Mouse (Mus musculus) urinary bladder, postnatal 4 days (tissue): ENCODE measurements around the gene Kndc1.

Experiments
- DNase-seq, 2 experiments: peaks; one replicate each; pipeline ENCODE4 v3.0.0; 2021 to 2022; ENCODE audit warnings: low spot score in 2 of 2

The Kndc1 gene

DNA sequence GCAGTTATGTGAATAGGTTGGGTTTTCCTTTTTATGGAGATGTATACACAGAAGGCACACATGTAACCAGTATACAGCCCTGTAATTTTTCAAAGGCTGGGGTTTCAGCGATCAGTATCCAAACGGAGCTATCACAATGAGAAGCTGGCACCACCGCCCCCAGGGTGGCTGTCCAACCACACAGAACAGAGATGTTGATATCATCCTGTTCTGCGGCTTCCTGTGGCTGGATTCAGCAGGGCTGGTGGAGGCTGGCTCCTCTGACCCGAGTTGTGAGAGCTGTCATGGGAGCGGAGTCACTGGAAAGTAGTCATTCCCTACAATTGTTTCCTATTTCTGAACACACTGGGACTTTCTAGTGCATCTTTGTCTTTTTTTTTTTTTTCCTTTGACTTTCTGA lies 10.8 kb downstream of the Kndc1 start:
- no peak for DNase-seq

DNA sequence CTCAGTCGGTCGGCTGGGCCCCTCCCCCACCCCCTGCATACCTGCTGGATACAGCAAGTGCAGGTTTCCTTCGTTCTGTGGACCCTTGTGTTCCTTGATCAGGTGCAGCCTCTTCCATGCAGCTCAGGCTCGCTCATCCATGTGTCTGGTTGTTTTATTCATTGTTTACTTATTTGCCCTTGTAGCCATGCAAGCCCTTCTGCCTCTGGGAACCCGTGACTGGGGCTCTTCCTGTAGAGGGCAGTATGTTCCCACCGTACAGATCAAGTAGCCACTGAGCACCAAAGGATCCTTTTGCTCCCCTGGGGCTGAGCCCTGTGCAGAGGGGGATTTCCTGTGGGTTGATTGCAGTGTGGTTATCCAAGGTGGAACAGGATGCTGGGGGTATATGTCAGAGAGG lies 11.2 kb downstream of the Kndc1 start:
- no peak for DNase-seq

DNA sequence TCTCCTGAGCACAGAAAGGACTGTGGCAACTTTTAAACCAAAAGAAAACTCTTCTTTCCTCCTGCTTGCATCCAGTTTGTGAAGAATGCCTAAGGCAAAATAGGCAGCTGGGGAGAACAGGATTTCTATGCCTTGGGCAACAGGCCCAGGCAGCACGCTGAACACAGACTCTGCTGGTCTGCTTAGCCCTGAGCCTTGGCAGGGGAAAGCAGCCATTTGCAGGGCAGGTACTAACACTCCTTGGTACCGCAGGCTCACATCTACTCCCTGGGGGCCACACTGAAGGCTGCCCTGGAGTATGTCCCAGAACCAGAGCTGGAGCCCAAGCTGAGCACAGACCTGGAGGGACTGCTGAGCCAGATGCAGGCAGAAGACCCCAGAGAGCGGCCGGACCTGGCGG lies 13.7 kb downstream of the Kndc1 start:
- no peak for DNase-seq

DNA sequence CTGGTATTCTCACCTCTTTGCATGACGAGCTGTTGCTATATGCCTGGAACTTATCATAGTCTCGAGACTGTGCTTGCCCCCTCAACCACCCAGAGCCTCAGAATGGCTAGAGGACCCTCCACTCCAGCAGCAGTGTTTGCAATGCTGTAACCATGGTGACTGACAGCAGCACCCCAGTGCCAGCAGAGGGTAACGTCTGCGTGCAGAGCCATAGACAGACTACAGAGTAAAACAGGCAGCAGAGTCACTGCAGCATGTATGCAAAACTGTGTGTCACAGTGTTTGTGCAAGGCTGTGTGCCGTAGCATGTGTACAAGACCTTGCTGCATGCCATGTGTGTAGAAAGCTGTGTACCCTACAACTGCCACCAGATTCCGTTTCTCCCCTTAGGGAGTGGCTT lies 15.0 kb downstream of the Kndc1 start:
- no peak for DNase-seq

DNA sequence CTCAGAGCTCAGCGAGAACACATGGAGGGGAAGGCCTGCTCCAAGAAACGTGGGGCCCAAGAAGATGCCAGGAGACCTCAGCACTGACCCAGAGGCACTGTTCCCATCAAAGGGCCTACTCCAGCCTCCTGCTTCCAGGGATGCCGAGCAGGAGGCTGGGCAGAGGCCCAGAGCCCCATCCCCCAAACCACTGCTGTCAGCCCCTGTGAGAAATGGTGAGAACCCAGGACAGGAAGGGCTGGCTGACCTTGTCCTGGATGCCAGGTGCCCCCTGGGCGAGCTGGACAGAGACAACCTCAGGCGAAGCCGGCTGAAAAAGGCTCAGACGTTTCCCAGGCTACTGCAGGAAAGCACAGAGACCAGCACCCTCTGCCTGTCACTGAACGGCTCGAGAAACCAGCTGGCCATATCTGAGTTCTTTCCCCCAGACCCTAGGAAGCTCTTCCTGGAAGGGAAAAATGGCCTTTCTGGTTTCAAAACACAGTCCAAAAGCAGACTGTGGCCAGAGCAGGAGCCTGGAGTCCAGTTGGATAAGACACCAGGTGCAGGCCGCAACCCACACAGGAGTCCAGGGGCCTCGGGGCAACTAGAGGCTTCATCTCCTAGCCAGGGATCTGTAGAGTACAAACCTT lies 15.8 kb downstream of the Kndc1 start:
- no peak for DNase-seq

DNA sequence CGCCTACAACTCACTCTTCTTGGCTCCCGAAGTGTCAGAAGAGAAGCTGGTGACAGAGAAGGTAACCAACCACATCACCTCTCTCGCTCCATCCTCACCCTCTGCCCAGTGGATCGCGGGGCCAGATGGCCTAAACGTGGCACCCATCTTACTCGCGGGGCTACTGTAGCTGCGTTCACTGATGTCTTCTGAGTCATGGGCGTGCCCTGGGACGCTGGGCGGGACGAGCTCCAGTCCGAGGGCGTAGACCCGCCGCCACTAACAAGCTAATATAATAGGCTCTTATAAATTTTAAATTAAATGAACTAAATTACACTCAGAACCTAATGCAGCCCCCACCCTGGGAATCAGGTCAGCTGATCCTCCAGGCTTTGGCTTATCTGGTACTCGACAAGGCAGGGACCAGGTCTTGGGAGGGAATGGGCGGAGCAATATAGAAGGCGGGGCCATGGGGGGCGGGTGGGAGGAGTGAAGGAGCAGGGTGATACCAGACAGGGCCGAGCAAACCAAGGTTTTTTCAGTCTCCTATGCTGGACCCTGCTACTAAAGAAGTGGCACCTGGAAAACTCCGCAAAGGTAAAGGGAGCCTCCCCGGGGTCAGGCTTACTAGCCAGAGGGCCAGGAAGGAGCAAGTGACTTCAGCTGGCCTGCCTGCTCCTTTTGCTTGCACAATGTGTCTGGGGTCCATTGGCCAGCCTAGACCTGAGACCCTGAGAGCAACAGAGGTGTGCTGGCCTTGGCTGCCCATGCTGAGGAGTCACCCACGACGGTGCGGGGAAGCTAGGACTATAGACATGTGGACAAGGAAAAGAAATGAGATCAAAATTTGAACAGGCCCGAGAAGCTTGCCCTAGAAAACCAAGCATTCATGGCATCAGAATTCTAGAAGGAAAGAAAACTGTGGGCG lies 19.9 kb downstream of the Kndc1 start:
- DNase-seq: no peak

DNA sequence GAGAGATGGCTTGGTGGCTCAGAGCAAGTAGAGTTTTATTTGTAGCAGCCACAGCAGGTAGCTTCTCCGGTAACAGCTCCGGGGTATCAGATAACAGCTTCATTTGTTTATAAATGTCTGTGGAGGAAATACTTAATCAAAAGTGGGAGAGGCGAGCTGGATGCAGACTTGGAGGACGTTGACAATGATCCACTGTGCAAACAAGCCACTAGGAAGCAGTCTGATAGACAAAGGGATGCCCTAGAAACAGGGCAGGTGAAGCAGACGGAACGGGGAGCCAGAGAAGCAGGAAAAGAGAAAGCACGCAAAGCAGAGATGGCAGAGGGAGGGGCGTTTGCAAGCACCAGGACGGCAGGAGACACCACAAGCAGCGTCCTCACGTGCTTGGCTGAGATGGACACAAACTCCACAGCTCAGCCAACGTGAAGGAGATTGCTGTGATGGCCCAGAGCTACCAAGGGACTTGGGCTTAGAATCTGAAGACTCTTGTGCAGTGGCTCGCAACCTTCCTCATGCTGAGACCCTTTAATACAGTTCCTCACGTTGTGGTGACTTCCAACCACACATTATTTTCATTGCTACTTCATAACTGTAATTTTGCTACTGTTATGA lies 21.3 kb downstream of the Kndc1 start:
- no peak for DNase-seq

DNA sequence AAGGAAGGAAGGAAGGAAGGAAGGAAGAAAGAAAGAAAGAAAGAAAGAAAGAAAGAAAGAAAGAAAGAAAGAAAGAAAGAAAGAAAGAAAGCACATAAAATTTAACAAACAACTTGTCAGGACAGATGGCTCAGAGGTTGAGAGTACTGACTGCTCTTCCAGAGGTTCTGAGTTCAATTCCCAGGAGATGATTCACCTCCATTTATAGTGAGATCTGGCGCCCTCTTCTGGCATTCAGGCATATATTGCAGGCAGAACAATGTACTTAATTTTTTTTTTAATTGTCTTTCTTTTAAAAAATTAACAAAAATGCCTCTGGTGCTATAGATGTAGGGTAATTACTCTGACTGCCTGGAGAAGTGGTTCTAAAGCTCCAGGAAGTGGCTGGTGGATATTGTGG lies 21.8 kb downstream of the Kndc1 start:
- DNase-seq: no peak

DNA sequence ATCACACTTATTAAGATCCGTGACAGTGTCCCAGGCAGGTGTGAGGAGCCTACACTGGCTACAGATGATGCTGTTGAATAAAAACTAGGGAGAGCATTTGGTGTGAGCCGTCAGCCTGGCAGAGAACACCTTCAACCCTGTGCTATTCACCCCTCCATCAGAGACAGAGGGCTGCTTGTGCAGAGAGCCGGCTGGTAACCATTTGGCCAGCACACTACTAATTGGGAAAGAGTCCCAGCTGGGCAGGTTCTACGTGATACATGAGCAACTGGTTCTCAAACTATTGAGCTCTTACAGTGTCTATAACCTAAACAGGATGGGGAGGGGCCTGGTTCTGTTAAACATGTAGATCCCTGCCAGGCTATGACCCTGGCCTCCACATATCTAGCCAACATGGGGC lies 23.8 kb downstream of the Kndc1 start:
- DNase-seq: no peak

DNA sequence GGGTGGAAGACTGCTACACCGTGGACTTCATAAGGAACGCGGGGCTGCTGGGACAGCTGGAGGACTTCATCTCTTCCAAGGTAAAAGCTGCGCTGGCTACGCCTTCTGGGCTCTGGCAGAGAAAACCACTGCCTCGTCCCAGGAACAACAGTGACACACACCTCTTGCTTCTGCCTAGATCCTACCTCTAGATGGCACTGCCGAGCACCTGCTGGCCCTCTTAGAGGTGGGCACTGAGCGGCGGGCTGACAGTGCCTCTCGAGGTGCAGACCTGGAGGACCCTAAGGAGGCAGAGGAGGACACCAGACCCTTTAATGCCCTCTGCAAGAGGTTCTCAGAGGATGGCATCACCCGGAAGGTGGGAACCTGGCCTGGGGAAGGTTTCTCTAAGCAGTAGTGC lies 36.2 kb downstream of the Kndc1 start:
- no peak for DNase-seq

DNA sequence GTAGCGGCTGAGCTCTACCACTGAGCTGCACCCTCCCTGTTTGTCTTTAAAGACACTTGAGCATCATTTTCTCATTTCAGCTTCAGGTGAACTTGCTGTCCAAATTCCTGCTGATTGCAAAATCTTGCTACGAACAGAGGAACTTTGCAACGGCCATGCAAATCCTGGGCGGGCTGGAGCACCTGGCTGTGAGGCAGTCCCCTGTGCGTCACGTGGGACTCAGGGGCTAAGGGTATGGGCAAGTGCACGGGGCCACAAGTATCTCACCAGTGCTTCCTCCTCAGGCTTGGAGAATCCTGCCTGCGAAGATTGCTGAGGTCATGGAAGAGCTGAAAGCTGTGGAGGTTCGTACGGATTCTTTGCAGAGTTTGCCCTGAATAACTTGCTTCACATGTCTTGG lies 42.2 kb downstream of the Kndc1 start:
- no peak for DNase-seq

DNA sequence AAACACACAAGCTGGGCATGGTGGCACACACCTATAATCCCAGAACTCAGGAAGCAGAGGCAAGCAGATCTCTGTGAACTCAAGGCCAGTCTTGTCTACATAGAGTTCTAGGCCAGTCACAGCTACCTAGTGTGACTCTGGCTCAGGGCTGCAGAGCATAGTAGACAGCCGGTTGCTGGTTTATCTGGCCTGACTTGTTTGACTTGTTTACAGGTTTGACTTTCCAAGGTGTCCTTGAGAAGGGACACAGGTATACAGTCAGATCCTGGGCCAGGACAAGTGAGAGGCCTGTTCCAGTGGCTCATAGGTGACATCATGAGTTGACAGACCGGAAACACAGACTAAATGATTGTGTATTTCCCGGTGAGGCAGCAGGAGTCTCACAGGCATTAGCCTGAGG lies 42.6 kb downstream of the Kndc1 start:
- DNase-seq: no peak

DNA sequence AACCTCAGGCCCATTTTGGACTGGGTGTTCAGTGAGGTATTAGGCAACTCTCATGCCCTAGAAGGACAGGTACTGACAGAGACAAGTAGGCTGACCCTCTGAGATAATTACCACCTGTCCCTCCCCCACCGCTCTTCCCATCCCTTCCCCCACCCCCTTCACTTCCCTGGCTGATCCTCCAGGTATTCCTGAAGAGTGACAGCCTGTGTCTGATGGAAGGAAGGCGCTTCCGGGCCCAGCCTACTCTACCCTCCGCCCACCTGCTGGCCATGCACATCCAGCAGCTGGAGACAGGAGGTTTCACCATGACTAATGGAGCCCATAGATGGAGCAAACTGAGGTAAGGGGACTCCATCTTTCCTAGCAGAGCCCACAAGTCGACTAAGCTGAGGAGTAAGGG lies 43.3 kb downstream of the Kndc1 start:
- DNase-seq: no peak

DNA sequence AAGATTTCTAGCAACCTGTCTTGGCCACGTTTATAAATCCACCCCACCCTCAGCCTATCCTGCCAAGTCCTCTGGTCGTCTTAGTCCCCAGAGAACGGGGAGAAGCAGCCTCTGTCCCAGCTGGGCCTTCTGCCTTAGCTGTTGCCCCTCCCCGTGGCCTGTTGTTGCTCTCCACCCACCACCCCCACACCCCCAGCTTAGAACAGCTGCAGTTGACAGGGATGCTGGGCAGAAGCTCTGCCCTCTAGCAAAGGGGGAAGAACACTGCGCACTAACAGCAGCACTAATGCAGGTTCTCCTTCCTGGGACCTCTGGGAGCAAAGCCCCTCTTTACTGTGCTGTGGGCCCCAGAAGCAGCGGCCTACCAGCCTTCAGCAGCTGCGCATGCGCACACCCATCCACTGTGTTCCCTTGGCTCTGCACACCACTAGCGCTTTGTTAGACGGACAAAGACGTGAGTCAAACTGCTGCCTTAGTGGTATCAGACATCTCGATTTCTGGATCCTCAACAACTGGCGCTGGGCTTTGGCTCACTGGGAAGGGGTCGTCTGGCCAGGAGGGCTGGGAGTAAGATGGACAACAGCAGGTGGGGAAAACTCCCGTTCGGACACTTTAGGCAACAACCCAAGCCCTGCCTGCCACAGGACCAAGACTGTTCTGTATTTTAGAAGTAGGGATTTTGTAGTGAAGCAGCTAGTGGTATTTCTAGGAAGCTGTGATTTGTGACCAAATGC lies 46.1 kb downstream of the Kndc1 start:
- no peak for DNase-seq

DNA sequence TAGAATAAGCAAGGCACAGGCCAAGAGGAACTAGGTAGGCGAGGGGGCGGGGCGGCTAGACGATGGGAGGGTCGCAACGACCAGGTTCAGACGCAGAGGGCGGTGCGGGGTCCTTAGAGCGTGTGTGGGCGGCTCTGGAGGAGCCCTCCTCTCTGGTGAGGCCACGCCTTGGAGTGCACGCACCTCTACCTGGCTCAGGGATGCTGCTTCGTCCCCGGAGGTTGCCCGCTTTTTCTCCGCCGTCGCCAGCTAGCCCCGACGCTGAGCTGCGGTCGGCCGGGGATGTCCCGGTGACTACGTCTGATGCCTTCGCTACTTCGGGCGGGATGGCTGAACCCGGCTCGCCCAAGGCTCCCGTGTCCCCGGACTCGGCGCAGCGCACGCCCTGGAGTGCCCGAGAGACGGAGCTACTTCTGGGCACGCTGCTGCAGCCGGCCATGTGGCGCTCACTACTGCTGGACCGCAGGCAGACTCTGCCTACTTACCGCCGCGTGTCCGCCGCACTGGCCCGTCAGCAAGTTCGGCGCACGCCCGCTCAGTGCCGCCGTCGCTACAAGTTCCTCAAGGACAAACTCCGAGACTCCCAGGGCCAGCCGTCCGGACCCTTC lies 49.3 kb downstream of the Kndc1 start, which contains the start of gene Utf1:
TSS of gene Utf1 (plus strand) at position 116 of the 608 bp plus-strand sequence.
- DNase-seq: no peak

DNA sequence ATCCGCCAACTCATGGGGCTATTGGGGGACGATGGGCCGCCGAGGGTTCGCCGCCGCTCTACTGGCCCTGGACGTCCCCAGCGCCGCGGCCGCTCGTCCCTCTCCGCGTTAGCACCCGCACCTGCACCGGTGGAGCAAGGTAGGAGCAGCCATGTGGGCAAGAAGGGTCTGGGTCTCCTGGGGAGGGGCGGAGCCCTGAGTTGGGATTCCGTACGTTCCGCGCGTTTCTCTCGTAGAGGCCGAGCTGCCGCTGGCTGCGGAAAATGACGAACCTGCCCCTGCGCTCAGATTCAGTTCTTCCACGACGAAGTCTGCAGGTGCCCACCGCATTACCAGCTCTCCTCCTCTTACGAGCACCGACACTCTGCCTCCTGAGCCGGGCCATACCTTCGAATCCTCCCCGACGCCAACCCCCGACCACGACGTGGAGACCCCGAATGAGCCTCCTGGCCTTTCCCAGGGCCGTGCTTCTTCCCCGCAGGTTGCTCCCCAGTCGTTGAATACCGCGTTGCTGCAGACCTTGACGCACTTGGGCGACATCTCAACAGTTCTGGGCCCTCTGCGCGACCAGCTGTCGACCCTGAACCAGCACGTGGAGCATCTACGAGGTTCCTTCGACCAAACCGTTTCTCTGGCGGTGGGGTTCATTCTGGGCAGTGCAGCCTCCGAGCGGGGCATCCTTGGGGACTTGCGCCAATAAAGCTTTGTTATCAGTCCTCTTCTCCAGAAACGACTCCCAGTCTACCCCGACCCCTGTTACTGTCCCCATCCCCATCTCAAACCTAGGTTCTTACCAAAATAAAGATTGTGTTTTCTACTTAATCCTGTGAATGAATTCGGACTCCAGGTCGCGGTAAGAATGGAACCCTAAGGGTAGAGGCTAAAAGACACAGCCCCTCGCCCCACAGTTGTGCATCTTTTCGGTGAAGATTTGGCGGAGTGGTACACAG lies 50.1 kb downstream of the Kndc1 start:
- no peak for DNase-seq

DNA sequence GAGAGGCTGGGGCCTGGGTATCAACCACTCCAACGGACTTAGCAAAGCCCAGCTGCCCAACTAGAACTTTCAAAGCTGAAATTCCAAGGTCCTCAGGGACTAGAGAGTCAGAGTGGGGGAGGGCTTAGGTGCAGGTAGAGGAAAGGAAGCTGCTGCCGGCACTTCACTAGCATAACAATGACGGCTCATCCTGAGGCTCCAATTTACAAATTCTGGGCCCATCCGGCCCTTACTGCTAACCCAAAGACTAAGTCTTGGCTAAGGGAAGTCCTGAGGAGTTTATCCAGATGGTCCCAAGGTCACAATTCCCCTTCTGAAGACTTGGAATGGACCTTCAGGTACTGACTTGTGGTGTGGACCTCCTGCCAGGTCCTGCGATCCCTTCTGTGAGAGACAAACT lies 51.0 kb downstream of the Kndc1 start:
- DNase-seq: no peak

DNA sequence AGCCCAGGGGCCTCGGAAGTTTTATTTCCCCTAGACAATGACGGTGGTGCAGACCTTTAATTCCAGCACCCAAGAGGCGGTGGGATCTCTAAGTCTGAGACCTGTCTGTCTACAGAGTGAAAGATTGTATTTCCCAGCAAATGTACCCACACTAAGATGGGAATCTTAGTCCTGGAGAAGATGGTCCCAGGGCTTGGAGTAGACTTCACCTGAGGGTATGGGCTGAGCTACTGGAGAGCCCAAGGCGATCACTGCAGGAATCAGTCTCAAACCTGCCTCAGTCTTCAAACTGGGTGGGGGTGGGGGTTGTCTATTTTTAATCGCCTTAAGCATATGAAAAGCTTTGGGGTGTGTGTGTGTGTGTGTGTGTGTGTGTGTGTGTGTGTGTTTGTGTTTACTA lies 51.5 kb downstream of the Kndc1 start:
- no peak for DNase-seq

DNA sequence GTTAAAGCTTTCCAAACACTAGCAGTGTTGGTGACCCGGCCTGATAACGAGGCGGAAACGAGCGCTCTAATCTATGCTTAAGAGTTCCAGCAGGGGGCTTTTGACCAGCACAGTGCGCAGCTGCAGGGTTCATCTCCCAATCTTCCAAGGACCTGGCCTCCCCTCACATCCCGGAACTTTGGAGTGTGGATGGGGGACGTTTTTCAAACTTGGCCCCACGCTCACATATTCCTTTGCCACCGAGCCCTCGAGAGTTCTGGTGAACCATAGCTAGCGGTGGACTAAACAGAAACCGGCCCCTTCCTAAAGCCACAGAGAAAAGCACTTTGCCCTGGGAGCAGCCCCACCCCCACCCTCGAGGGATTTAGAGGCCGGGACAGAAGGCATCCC lies 55.4 kb downstream of the Kndc1 start:
- peak in 1 of 2 experiments; percentile 51 for DNase-seq

DNA sequence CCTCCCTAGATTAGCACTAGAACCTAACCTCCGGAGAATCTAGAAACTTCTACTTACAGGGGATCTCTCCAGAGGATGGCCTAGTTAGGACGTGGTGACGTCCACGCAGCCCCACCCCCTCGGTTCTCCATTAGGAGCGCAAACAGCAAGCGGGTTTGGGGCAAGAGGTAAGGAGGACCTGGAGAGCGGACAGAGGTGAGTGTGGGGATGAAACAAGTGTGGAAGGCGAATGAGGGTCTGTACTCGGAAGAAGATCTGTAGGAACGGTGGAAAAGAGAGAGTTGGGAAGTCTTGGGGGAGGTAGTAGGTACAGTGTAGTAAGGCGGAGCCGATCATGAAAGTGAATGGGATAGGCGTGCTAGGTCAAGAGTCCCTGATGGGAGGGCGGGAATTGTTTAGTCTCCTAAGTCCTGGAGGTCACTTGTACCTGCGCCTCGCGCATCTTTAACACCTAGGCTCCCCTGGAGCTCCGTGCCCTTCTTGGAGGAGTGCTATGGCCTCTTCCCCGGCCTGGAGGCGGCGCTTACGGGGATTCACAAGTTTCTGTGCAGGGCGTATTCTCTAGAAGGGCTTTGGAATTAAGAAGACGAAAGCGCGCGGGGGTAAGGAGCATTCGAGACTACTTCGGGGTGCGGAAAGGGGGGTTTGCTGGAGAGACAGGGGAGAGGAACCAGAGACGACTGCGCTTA lies 55.9 kb downstream of the Kndc1 start:
- DNase-seq: no peak
